Mouse (Mus musculus) lung, postnatal 25 days (tissue): Measurements from ENCODE around the gene Tmprss9.
"Not testable (repeated sequence)": the region's sequence is repeated elsewhere in the genome, so short reads cannot be mapped to it uniquely, and the experiment has no call there.

ENCODE experiments used
- DNase-seq: peaks from one replicate; pipeline ENCODE4 v3.0.0; 2022; ENCODE audit warnings: low spot score

Tmprss9 gene

GRCm38 (mm10) chr10:80871581-80871980 is at the start of gene Tmprss9:
Gene Tmprss9, plus strand, starts transcription at chr10:80871848.
- DNase-seq = no peak

- DNase-seq = peak; percentile 44
Measured at GRCm38 (mm10) chr10:80821991-80822390, 49.7 kb upstream of the Tmprss9 start.

DNA sequence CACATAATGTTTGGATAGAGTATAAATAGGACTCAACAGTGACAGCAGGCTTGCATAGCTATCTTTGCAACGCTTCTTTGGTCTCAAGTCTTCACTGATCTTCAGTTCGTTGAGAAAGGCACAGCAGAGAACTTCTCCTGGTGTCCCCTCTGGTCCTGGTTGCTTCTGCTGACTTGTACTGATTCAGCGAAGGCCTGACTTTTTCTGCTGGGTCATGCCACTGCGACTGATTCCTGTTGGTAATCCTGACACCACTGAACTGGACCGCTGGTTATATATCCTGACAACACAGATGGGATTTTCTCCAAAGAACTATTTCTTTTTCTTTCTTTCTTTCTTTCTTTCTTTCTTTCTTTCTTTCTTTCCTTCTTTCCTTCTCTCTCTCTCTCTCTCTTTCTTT is 49.1 kb upstream of the Tmprss9 start:
- no peak for DNase-seq

- no peak for DNase-seq
Measured at GRCm38 (mm10) chr10:80823316-80823715, 48.3 kb upstream of the Tmprss9 start.

DNA sequence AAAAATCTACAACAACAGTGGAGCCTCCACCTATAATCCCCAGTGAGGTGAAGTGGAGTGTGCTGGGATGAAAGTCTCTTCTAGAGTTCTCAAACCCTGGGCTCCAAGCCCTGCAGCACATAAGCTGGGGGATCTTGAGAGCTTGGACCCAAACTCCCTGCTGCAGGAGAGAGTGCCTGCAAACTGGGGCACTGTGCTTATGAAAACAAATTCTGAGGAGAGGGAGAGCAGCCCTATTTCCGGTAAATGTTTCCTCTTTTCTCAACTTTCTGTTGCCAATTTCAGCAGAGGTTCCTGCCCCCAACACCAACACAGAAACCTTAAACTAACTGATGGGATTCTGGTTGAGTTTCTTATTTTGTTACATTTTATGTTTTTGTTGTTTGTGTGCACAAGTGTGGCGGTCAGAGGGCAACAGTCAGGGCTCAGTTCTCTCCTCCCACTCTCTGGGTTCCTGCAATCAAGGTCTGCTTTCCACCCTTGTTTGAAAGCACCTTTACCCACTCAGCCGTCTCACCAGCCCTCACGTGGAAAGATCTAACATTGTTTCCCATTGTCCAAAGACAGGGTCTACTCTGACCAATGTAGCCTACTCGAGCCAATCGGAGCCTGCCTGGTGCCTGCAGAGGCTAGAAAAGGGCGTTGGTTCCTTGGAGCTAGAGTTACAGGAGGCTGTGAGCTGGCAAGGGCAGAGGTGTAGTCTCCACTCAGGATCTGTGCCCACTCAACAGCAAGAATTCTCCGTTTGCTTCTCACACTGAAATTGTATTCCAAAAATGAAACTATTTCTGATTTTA is 47.6 kb upstream of the Tmprss9 start:
- no peak for DNase-seq

- no peak for DNase-seq
Measured at GRCm38 (mm10) chr10:80824827-80825226, 46.8 kb upstream of the Tmprss9 start.

GRCm38 (mm10) chr10:80826151-80827062 is 45.2 kb upstream of the Tmprss9 start, which contains the start of gene Oaz1:
Gene Oaz1, plus strand, starts transcription at chr10:80826656.
- DNase-seq = peak; percentile 100

- no peak for DNase-seq
Measured at GRCm38 (mm10) chr10:80827063-80827869, 44.4 kb upstream of the Tmprss9 start.

- DNase-seq = no peak
Measured at GRCm38 (mm10) chr10:80827870-80828420, 43.7 kb upstream of the Tmprss9 start.

- not testable (repeated sequence) for DNase-seq
Measured at GRCm38 (mm10) chr10:80828587-80828986, 43.1 kb upstream of the Tmprss9 start.

DNA sequence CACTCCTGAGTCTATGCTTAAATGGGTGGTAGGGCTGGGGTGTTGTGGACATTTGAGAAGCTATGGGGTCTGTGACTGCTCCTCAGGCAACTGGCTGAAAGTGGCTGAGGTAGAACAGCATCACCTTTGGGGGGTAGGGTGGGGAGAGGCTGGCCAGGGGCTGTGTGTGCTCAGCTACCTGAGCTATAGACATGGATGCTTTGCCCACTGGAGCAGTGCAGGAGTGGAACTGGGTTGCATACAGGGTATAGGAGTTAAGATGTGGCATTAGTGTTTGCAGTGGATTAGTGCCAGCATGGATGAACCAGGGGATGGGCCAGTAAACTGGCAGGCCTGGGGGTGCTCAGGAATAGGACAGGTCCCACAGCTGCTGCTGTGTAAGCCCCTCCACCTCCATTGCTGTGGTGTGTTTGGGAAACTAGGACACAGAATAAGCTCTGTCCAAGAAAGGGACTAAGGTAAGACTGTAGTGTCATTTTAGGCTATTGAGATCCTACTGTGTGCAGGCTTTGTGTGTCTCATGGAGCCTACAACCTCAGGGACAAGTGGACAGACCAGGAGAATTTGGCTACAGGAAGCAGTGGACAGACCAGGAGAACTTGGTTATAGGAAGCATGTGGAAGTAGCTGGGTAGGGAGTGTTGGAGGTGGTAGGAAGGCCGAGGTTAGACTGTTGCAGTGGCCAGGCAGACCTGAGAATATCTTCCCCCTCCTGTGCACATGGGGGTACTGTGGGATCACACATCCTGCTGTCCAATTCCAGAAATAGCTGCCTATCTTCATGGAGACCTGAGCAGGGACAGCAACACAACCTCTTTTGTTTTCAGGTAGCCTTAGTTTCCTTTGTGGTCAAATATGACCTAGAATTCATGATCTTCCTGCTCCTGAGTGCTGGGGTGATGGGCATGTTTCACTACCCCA is 42.0 kb upstream of the Tmprss9 start:
- DNase-seq = no peak

- DNase-seq = peak; percentile 84
Measured at GRCm38 (mm10) chr10:80831136-80831535, 40.5 kb upstream of the Tmprss9 start.

DNA sequence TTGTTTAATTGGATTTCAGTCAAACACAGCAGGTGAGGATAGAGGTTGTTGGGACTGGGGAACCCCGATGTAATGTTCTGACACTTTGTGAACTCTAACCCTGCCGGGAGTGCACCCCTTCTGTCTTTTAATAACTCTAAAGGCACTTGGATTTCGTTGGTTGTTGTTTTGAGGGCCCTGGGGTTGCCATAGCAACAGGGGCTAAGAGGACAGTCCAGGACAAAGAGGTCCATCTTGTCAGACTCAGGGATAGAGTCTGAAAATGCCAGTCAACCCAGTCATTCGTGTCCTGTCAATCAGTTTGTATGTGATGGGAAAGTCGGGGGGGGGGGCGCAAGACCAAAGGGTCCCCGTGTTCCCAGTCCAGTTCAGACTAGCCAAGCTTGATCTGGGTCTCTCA is 38.8 kb upstream of the Tmprss9 start:
- no peak for DNase-seq

DNA sequence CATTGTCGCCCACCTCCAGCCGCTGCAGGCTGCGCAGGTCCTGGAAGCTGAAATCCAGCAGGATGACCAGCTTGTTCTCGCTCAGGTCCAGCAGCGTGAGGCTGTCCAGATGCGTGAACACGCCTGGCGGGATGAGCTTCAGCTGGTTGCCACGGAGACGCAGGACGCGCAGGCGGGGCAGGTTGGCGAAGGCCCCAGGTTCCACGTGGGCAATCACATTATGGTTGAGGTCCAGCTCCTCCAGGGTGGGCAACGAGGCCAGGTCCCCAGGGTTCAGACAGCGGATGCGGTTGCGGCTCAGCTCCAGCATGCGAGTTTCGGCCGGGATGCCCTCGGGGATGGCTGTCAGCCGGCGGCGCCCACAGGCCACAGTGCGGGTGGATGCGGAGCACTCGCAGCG is 36.0 kb upstream of the Tmprss9 start:
- no peak for DNase-seq

DNA sequence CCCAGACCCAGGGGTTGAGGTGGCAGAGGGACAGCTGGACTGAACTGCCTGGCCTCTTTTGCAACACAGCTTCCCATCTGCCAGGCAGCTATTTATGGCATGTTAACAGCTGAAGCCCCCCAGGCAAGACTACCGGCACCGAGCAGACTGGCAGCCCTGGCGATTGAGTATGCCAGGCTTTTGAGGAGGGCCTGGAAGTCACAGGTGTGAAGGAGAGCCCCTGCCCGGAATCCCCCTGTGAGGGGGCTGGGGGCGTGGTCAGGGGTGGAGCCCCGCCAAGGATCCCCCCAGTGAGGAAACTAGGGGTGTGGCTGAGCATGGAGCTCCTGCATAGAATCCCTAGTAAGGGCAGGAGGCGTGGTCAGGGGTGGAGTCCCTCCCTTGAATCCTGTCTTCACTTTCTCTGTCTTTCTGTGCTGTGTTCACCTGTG is 34.7 kb upstream of the Tmprss9 start:
- no peak for DNase-seq

- DNase-seq = no peak
Measured at GRCm38 (mm10) chr10:80837827-80838226, 33.8 kb upstream of the Tmprss9 start.

GRCm38 (mm10) chr10:80838346-80838912 is 33.2 kb upstream of the Tmprss9 start:
- DNase-seq = no peak

GRCm38 (mm10) chr10:80839848-80840247 is 31.8 kb upstream of the Tmprss9 start:
- DNase-seq = no peak

DNA sequence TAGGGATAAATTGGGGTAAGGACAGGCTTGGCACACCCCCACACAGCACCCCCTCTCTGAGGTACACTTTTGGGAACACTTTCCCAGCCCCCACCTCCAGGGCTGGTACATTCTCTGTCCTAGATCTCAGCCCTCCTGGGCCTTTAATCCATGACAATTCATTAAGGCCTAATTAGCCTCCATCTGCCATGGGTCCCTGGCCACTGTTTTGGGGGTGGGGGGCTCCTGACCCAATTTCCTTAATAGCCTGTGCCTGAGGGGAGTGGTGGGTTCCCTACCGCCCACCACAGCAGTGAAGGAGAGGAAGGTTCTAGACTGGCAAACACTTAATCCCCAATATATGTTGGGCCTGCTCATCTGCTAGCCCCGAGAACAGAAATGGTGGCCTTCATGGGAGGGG is 30.0 kb upstream of the Tmprss9 start:
- DNase-seq = no peak

DNA sequence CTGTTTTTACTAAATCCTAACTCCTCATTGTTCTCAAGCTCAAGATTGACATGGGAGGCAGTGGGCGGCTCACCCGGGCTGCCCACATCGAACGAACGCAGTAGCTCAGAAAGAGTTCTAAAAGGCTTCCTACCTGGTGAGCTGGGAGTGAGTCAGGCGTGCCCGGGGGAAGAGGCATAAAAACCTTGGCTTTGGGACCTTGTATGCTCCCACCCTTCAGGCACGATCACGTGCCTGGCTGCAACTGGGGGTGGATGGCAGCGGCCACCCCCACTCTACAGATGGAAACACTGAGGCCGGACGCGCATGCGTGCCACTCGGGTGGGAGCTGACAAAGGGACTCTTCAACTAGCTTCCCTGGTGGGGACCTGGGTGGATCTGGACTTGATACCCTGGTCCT is 29.3 kb upstream of the Tmprss9 start:
- DNase-seq = no peak
